Mouse (Mus musculus) bone marrow, adult 2 months (tissue): ENCODE data around the gene Ccdc6.

Experiments
- CTCF ChIP-seq: fragments of 200-500 bp; IDR thresholded peaks from 2 replicates; pipeline ENCODE4 v1.5.1; 2011; ENCODE audit warnings: low read length, control low read depth; ENCODE audit not compliant: control insufficient read depth, insufficient read depth
- POLR2A ChIP-seq: fragments of 200-500 bp; IDR thresholded peaks from 2 replicates; pipeline ENCODE4 v1.6.1; 2011; ENCODE audit warnings: low read depth, mild to moderate bottlenecking, control low read depth, low read length, borderline replicate concordance; ENCODE audit not compliant: control insufficient read depth

GRCm38 (mm10) chr10:70063881-70064555 is 32.9 kb upstream of the Ccdc6 start:
- no peak for TF ChIP-seq CTCF
- TF ChIP-seq POLR2A = no peak
